Comparison of ENCODE assay signal across 27 mouse cellular contexts in the genomic region with DNA sequence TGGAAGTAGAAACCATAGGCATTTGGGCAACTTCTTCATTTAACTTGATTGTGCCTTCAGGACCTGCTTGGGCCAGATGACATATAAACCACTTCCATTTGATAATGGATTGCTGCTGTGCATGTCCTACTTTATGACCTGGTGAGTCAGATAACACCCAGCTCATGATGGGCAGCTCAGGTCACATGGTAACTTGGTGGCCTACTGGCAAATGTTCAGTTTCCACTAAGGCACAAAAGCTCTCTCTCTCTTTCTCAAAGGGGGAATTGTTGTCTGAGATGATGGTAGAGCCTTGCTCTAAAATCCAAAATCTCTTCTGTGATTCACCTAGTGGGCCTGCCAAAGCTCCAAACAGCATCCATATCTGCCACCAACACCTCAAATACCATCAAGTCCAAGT. TPM values are rescaled to one million over a fixed set of nuclear protein-coding genes. Genes with fewer than 3 reads are reported as not detected.
DNase-seq lines count a peak whose midpoint lies in the region; ATAC-seq and TF ChIP-seq lines count a peak whose summit lies in the region.
"Had no signal": no experiment of that assay in that cellular context is flagged by ENCODE, and none has a peak within 500 bp of the region (broad histone marks: within the 10 kb centered on the region; RNA-seq: fewer than 3 reads in every experiment).

No protein-coding gene starts in this region.

- no peaks in the 10 kb centered on the region for H3K4me1 ChIP-seq in hindbrain, postnatal 0 days (ENCODE audit: insufficient read depth, low read length)
- H3K4me1 ChIP-seq: embryonic facial prominence, embryonic 12.5 days; embryonic facial prominence, embryonic 15.5 days; forebrain, embryonic 12.5 days; heart, embryonic 13.5 days had no signal

- no peak for DNase-seq in layer of hippocampus, adult 2 months (ENCODE audit: low spot score in 2 of 2)
- no peak for DNase-seq in layer of hippocampus, postnatal 36 days
- peak; percentile 43 for DNase-seq in 416B (ENCODE audit: low read depth)
- peak; percentile 51 for DNase-seq in Muller cell, postnatal 12 days (ENCODE audit: inconsistent ontology term)
- DNase-seq in left cerebral cortex, postnatal 25 days (ENCODE audit: low spot score in 2 of 2): no peak
- DNase-seq in hindbrain, postnatal 0 days (ENCODE audit: low spot score): no peak
- DNase-seq: adrenal gland, postnatal 10 days; B cell, adult 2 months; cerebellum, adult 18-20 months; cerebellum, adult 9-10 months; cerebellum, postnatal 14 days; gastrocnemius, postnatal 10 days; gastrocnemius, postnatal 36 days; heart, postnatal 14 days; heart, postnatal 4 days had no signal

- 0 out of 2 replicates have a peak, but pooled peaks cover 5% of the 10 kb centered on the region for H3K36me3 ChIP-seq in hindbrain, postnatal 0 days (ENCODE audit: insufficient read depth, low read length)

- ATAC-seq in megakaryocyte-erythroid progenitor cell, adult 5-6 weeks (replicated peaks; ENCODE audit: low FRiP score, low TSS enrichment, poor library complexity, severe bottlenecking): 0 out of 2 replicates have a peak, but pooled peaks have one; percentile 32
- no peak for ATAC-seq in monocyte, adult 5-6 weeks (replicated peaks; ENCODE audit: insufficient number of reproducible peaks, low FRiP score, low TSS enrichment, poor library complexity, severe bottlenecking)
- ATAC-seq in hindbrain, postnatal 0 days: no peak
- ATAC-seq: activated CD4-positive, CD25-positive, alpha-beta regulatory T cell, adult 4 months; forebrain, embryonic 16.5 days; intestine, postnatal 0 days had no signal

- no peaks in the 10 kb centered on the region for H3K27me3 ChIP-seq in hindbrain, postnatal 0 days (ENCODE audit: insufficient read depth, low read length)
- H3K27me3 ChIP-seq: CH12.LX; embryonic facial prominence, embryonic 12.5 days; embryonic facial prominence, embryonic 15.5 days; forebrain, embryonic 12.5 days; heart, embryonic 13.5 days had no signal

- H3K4me2 ChIP-seq in hindbrain, postnatal 0 days (ENCODE audit: low read depth, low read length): no peak overlapping the region
- H3K4me2 ChIP-seq: embryonic facial prominence, embryonic 12.5 days; embryonic facial prominence, embryonic 15.5 days; forebrain, embryonic 12.5 days; heart, embryonic 13.5 days; hindbrain, embryonic 14.5 days had no signal

- no peak for TF ChIP-seq CTCF in layer of hippocampus, adult 2 months (conservative IDR thresholded peaks at IDR 0.05)
- TF ChIP-seq CTCF in hindbrain, postnatal 0 days (IDR thresholded peaks at IDR 0.05; ENCODE audit: low read depth): no peak

- peak overlapping the region; percentile 49; the same call in 1 of the 2 replicates for H3K27ac ChIP-seq in layer of hippocampus, adult 2 months
- H3K27ac ChIP-seq in hindbrain, postnatal 0 days: no peak overlapping the region
- H3K27ac ChIP-seq: embryonic facial prominence, embryonic 12.5 days; embryonic facial prominence, embryonic 15.5 days; forebrain, embryonic 12.5 days; heart, embryonic 13.5 days; hindbrain, embryonic 14.5 days had no signal

- no peaks in the 10 kb centered on the region for H3K9me3 ChIP-seq in hindbrain, postnatal 0 days (ENCODE audit: low read length)
- H3K9me3 ChIP-seq: embryonic facial prominence, embryonic 12.5 days; embryonic facial prominence, embryonic 15.5 days; forebrain, embryonic 12.5 days; G1E; heart, embryonic 13.5 days had no signal

- no peak overlapping the region for H3K9ac ChIP-seq in hindbrain, postnatal 0 days (replicated peaks; ENCODE audit: low read length)
- H3K9ac ChIP-seq: embryonic facial prominence, embryonic 12.5 days; embryonic facial prominence, embryonic 15.5 days; forebrain, embryonic 12.5 days; heart, embryonic 13.5 days; hindbrain, embryonic 14.5 days had no signal

- no peak overlapping the region for H3K4me3 ChIP-seq in layer of hippocampus, adult 2 months
- H3K4me3 ChIP-seq in hindbrain, postnatal 0 days (ENCODE audit: low read length): no peak overlapping the region
- H3K4me3 ChIP-seq: embryonic facial prominence, embryonic 12.5 days; embryonic facial prominence, embryonic 15.5 days; forebrain, embryonic 12.5 days; heart, embryonic 13.5 days had no signal

- intact Hi-C loops in left cerebral cortex, postnatal 25 days (cut with DNase I): no loop called here

RNA-seq across cellular contexts. Expression of a gene that starts 15.1 kb away (rescaled TPM):
- total RNA-seq in layer of hippocampus, adult 2 months (2021): 10 to 100 TPM; 51.5 to 53.0 TPM
- 10 to 100 TPM; 50.4 to 55.8 TPM for total RNA-seq in layer of hippocampus, postnatal 36 days (2021)
- total RNA-seq in megakaryocyte-erythroid progenitor cell, adult 5-6 weeks (2014; fragmentation: Nextera tagmentation): 93.3 and 99.1 TPM in 2 replicates
- 76.1 and 91.7 TPM in 2 replicates for total RNA-seq in megakaryocyte-erythroid progenitor cell, adult 5-6 weeks (2017)
- total RNA-seq in left cerebral cortex, postnatal 25 days (2021): 10 to 100 TPM; 56.9 to 60.6 TPM
- 25.3 to 47.3 TPM (median 27.9 TPM) in 3 replicates for total RNA-seq in monocyte, adult 5-6 weeks (2017)
- total RNA-seq in hindbrain, postnatal 0 days (2014; rRNA removed): 86.9 and 90.1 TPM in 2 replicates
- 67.4 and 71.2 TPM in 2 replicates for polyA plus RNA-seq in hindbrain, postnatal 0 days (2015; fragmentation: Nextera tagmentation; extraction: Ambion mirVana)

RNA-seq across cellular contexts. Expression of a gene that starts 42.5 kb away (rescaled TPM):
- total RNA-seq in layer of hippocampus, adult 2 months (2021): 100 to 1,000 TPM; 105 to 114 TPM
- total RNA-seq in layer of hippocampus, postnatal 36 days (2021): 100 to 1,000 TPM; 102 to 122 TPM
- 38.7 and 48.9 TPM in 2 replicates for total RNA-seq in megakaryocyte-erythroid progenitor cell, adult 5-6 weeks (2014; fragmentation: Nextera tagmentation)
- total RNA-seq in megakaryocyte-erythroid progenitor cell, adult 5-6 weeks (2017): 37.6 and 40.9 TPM in 2 replicates
- 10 to 100 TPM; 91.4 to 99.5 TPM for total RNA-seq in left cerebral cortex, postnatal 25 days (2021)
- total RNA-seq in monocyte, adult 5-6 weeks (2017): 41.7 to 93.1 TPM (median 56.3 TPM) in 3 replicates
- total RNA-seq in hindbrain, postnatal 0 days (2014; rRNA removed): 40.0 and 61.8 TPM in 2 replicates
- 34.6 and 36.2 TPM in 2 replicates for polyA plus RNA-seq in hindbrain, postnatal 0 days (2015; fragmentation: Nextera tagmentation; extraction: Ambion mirVana)

Comparison
In these comparisons a context has a peak if more than half of its experiments do, and no peak if none do; other contexts are left out.
1. DNase-seq: peak in 416B (single experiment) and Muller cell, postnatal 12 days (single experiment); none in layer of hippocampus, adult 2 months (0 of 2), layer of hippocampus, postnatal 36 days (0 of 2), left cerebral cortex, postnatal 25 days (0 of 2) and hindbrain, postnatal 0 days (single experiment).